Mouse (Mus musculus) neural tube, embryonic 10.5 days (tissue): ENCODE results near the gene Barhl1.

ENCODE experiments used
- DNase-seq: peaks from one replicate; pipeline ENCODE4 v3.0.0-alpha.2; 2017; ENCODE audit warnings: low spot score; ENCODE audit errors: extremely low spot score

The Barhl1 gene

DNA sequence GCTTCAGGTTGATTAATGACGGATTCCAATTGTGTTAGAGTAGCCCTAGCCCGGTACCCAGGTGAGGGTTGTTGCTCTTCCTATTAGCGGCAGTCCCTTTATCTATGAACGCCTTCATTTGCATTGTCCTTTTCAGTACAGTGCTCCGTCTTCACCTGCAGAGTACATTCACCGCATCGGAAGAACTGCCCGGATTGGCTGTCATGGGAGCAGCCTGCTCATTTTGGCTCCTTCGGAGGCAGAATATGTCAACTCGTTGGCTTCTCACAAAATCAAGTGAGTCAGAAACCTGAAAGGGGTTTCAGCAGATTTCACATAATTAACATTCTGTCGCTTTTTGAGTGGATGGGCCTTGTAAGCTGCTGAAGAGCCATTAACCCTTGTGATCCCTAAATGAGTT lies 40.9 kb downstream of the Barhl1 start:
- no peak for DNase-seq

- DNase-seq, result no peak
These were observed 49.0 kb downstream of the Barhl1 start for GRCm38 (mm10) chr2:28867495-28867894.

GRCm38 (mm10) chr2:28863857-28864256 lies 52.6 kb downstream of the Barhl1 start:
- no peak for DNase-seq

DNA sequence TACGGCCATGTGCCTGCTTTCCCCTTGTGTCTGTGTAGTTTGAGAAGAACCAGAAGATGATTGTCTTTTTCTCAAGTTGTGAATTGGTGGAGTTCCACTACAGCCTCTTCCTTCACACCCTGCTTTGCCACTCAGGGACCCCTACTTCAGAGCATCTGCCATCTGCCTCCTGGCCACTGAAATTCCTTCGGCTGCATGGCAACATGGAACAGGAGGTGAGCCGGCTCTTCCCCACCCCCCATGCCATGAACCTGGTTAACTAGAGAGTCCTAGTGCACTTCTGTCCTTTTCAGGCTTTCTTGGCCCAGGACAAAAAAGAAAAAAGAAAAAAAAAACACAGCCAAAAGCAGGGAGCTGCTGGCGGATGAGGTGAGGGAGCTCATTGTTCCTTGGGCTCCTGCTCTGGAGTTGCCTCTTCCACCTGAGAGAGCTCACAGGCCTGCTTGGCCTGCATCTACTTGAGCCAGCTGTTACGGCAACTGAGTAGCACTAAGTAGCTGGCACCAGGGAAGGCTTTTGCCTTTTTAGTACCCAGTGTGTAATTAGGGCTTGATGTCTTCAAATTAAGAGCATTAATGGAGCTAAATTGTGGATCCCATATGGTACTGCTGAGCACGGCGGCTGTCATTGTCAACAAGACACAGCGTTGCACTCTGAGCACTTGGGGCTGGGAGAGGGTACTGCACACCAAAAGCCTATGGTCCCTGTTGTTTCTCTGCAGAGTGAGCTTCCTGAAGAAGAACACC lies 55.6 kb downstream of the Barhl1 start:
- DNase-seq, result no peak

- no peak for DNase-seq
These were observed 57.2 kb downstream of the Barhl1 start for GRCm38 (mm10) chr2:28859303-28859702.
